Mouse (Mus musculus) neural tube, embryonic 15.5 days (tissue): Measurements from ENCODE around the gene Nphp4. TPM values are rescaled to one million over a fixed set of nuclear protein-coding genes. Genes with fewer than 3 reads are reported as not detected.

Source experiments
- ATAC-seq: fragments of 200-750 bp; cut with Nextera tagmentation; 2 replicates; pipeline ENCODE4 v1.8.0; 2017; ENCODE audit warnings: mild to moderate bottlenecking, moderate TSS enrichment, moderate library complexity; ENCODE audit not compliant: low FRiP score
- H3K27ac ChIP-seq: fragments of 300-500 bp; sonication (generic); replicated peaks from 2 replicates; pipeline ENCODE4 v1.5.1; 2015; ENCODE audit warnings: mild to moderate bottlenecking, inconsistent platforms
- H3K27me3 ChIP-seq: fragments of 300-500 bp; sonication (generic); replicated peaks from 2 replicates; pipeline ENCODE4 v1.6.1; 2015; ENCODE audit warnings: inconsistent platforms
- H3K36me3 ChIP-seq: fragments of 300-500 bp; sonication (generic); 2 replicates; pipeline ENCODE4 v1.6.1; 2015; ENCODE audit warnings: inconsistent platforms
- H3K4me1 ChIP-seq: fragments of 300-500 bp; sonication (generic); 2 replicates; pipeline ENCODE4 v1.6.1; 2015; ENCODE audit warnings: inconsistent platforms
- H3K4me2 ChIP-seq: fragments of 300-500 bp; sonication (generic); 2 replicates; pipeline ENCODE4 v1.6.1; 2015; ENCODE audit warnings: inconsistent platforms, mild to moderate bottlenecking, moderate library complexity
- H3K4me3 ChIP-seq: fragments of 300-500 bp; sonication (generic); replicated peaks from 2 replicates; pipeline ENCODE4 v1.5.1; 2015; ENCODE audit warnings: mild to moderate bottlenecking, inconsistent platforms
- H3K9ac ChIP-seq: fragments of 300-500 bp; sonication (generic); replicated peaks from 2 replicates; pipeline ENCODE4 v1.6.1; 2015; ENCODE audit warnings: mild to moderate bottlenecking, inconsistent platforms
- H3K9me3 ChIP-seq: fragments of 300-500 bp; sonication (generic); replicated peaks from 2 replicates; pipeline ENCODE4 v1.6.1; 2016; ENCODE audit warnings: inconsistent platforms
- WGBS: fragments of 180-500 bp; shearing (Covaris S2); methylation state at CpG from one replicate; pipeline ENCODE4 v1.1.7; 2015; ENCODE audit warnings: mixed read lengths; 5-methylcytosine and 5-hydroxymethylcytosine counted together
- polyA plus RNA-seq: library from polyadenylated mRNA; unstranded; fragments of >200 nt; fragmentation: Nextera tagmentation; extraction: Ambion mirVana; gene quantifications from 2 replicates; pipeline ENCODE4 v1.2.1, GENCODE M21; 2015

Nphp4 gene
- 4.9 and 5.4 TPM in 2 replicates for polyA plus RNA-seq

DNA sequence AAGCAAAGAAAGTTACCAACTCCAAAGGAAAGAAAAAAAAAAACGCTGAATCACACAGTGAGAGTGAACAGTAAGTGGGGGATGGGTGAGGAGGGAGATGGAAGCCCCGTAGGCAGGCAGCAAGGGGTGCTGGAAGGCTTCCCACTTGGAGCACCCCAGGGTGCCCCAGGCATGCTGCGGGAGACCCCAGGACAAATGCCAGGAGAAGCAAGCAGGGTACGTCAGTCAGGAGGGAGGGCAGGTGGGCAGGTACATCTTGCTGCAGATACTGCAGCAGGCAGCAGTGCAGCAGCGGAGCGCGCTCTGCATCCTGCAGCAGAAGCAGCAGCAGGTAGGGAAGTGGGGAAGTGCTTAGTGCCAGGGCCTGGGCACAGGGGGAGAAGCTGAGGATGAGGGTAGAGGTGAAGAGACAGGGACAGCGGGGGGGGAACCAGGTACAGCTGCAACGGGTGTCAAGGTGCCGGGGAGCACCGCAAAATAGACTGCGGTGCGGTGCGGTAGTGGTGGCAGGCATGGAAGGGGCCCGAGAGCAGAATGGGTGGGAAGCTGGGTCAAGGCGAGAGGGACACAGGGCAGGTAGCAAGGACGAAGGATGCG lies at the start of gene Nphp4:
Gene Nphp4, plus strand, starts transcription at position 280 of the 597 bp plus-strand sequence.
- Histone ChIP-seq H3K4me3 (peak within 1 kb of the TSS; percentile 86), H3K27ac (peak within 1 kb of the TSS; percentile 94), H3K27me3 (no peaks in the 10 kb centered on the region), H3K9me3 (0 out of 2 replicates have a peak, but pooled peaks cover 3% of the 10 kb centered on the region), H3K9ac (peak within 1 kb of the TSS; percentile 88), H3K36me3 (no peaks in the 10 kb centered on the region), H3K4me1 (peaks cover 33% of the 10 kb centered on the region), H3K4me2 (peak within 1 kb of the TSS; percentile 85)
- no peak for ATAC-seq
- WGBS: 2% methylated on average over 18 of the region's 18 CpGs

DNA sequence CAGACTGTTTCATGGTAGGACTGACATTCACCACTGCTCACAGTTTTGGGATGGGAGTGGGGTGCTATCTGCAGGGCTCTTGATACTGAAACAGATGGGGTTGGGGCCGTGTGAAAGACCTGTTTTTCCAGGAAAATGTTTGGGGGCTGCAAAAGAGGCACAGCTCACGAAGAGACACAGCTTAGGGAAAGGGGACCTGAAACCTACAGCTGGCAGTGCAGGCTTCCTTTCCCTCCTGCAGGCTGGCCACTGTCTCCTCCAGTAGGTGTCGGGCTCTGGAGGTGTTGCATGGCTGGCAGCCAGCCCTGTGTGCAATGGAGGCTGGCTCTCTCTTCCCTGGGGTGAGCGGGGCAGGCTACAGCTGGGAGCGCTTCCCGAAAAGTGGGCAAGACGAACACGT lies 48.2 kb upstream of the Nphp4 start:
- H3K27ac ChIP-seq: 0 out of 2 replicates have a peak overlapping the region, but pooled peaks have one; percentile 13
- peaks cover 9% of the 10 kb centered on the region; the same call in 1 of the 2 replicates for H3K4me1 ChIP-seq
- H3K9me3 ChIP-seq: no peaks in the 10 kb centered on the region
- H3K9ac ChIP-seq: 0 out of 2 replicates have a peak overlapping the region, but pooled peaks have one; percentile 5
- no peaks in the 10 kb centered on the region; the same call in 1 of the 2 replicates for H3K27me3 ChIP-seq
- no peak overlapping the region for H3K4me3 ChIP-seq
- H3K4me2 ChIP-seq: no peak overlapping the region
- H3K36me3 ChIP-seq: no peaks in the 10 kb centered on the region
- ATAC-seq: no peak
- WGBS: 60% methylated on average over 8 of the region's 8 CpGs

DNA sequence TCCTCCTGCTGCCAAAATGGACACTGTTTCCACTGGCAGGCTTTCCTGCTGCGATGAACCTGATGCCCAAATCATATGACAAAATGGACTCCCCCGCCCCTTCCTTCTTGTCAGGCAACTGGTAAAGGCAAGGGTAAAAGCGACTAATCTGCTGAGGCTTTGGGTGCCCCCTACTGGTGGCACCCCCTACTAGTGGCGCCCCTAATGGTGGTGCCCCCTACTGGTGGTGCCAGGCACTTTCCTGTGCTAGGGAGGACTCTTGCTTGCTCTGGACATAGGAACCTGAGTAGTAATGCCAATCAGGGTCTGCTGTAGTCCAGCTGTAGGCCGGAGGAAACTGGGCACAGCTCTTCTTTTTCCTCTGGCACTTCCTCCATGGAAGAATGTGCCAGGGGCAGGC lies 44.2 kb upstream of the Nphp4 start:
- H3K36me3 ChIP-seq: no peaks in the 10 kb centered on the region
- H3K27ac ChIP-seq: no peak overlapping the region
- H3K4me2 ChIP-seq: no peak overlapping the region
- no peak overlapping the region for H3K9ac ChIP-seq
- no peaks in the 10 kb centered on the region; the same call in 1 of the 2 replicates for H3K27me3 ChIP-seq
- no peak for ATAC-seq
- peaks cover 18% of the 10 kb centered on the region for H3K4me1 ChIP-seq
- WGBS: 61% methylated on average over 5 of the region's 5 CpGs
- H3K4me3 ChIP-seq: no peak overlapping the region
- H3K9me3 ChIP-seq: no peaks in the 10 kb centered on the region

DNA sequence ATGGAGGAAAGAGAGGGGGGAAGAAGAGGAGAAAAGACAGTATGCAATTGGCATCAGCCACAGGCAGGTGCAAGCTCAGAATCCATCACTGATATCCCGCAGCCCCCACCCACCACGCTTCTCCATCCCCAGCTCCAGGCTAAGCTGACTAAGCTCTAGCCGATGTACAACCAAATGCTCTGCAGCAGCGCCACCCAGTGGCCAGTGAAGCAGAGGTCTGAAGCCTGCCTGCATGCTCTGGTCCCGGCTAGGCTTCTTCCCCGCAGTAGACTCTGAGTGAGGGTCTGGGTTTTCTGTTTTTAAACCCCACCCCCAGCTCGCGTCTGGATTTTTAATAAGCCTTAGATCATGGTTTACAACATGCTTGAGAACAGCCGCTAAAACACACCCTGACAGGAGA lies 41.7 kb upstream of the Nphp4 start:
- Histone ChIP-seq H3K4me1 (peaks cover 9% of the 10 kb centered on the region), H3K27me3 (no peaks in the 10 kb centered on the region; the same call in 1 of the 2 replicates), H3K4me3 (peak overlapping the region; percentile 29), H3K36me3 (no peaks in the 10 kb centered on the region), H3K9me3 (no peaks in the 10 kb centered on the region), H3K9ac (peak overlapping the region; percentile 40), H3K27ac (peak overlapping the region; percentile 37; the same call in 1 of the 2 replicates), H3K4me2 (peak overlapping the region; percentile 59)
- ATAC-seq: peak; percentile 94
- 1% methylated on average over 9 of the region's 9 CpGs for WGBS

DNA sequence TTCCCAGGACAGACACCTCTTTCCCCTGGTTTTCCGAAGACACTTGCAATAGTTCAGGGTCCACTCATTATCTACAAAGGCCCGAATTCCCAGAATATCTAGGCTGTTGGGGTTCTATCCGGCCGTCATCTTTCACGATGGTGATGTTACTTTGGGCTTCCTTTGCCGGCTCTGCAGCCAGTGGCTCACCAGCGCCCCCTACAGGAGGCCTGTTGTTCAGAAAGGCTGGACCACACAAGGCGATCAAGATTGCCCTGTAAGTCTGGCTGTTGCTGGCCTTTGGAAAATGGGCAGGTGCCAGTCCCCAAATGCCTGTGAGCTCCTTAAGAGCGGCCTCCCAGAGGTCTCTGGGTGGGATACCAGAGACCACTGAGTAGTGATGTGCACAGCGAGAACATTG lies 41.3 kb upstream of the Nphp4 start:
- no peaks in the 10 kb centered on the region; the same call in 1 of the 2 replicates for H3K27me3 ChIP-seq
- H3K9me3 ChIP-seq: no peaks in the 10 kb centered on the region
- ATAC-seq: peak; percentile 81; the same call in 1 of the 2 replicates
- peaks cover 9% of the 10 kb centered on the region for H3K4me1 ChIP-seq
- peak overlapping the region; percentile 37; the same call in 1 of the 2 replicates for H3K27ac ChIP-seq
- H3K36me3 ChIP-seq: no peaks in the 10 kb centered on the region
- 11% methylated on average over 10 of the region's 10 CpGs for WGBS
- H3K4me3 ChIP-seq: peak overlapping the region; percentile 29
- peak overlapping the region; percentile 59 for H3K4me2 ChIP-seq
- H3K9ac ChIP-seq: peak overlapping the region; percentile 40

DNA sequence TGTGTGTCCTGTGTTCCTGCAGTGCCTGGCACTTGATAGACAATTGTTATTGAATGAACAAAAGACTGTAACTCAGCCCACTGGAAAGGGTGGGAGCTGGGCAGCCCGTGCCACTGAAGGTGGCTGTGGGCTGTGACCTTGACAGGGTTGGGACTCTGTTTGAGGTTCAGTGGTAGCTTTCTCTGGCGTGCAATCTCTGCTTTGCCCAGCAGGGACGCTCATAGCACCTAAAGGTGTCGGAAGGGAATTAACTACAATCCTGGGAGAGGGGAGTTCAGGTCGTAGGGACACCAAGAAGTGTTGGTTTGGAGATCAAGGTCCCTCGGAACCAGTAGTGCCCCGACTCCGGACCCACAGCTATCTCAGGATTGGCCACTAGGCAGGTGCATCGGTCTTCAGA lies 35.6 kb upstream of the Nphp4 start:
- WGBS: 67% methylated on average over 9 of the region's 9 CpGs
- Histone ChIP-seq H3K9ac (no peak overlapping the region), H3K36me3 (no peaks in the 10 kb centered on the region), H3K27ac (no peak overlapping the region), H3K9me3 (no peaks in the 10 kb centered on the region), H3K27me3 (no peaks in the 10 kb centered on the region), H3K4me1 (no peaks in the 10 kb centered on the region), H3K4me2 (no peak overlapping the region), H3K4me3 (no peak overlapping the region)
- ATAC-seq: no peak

DNA sequence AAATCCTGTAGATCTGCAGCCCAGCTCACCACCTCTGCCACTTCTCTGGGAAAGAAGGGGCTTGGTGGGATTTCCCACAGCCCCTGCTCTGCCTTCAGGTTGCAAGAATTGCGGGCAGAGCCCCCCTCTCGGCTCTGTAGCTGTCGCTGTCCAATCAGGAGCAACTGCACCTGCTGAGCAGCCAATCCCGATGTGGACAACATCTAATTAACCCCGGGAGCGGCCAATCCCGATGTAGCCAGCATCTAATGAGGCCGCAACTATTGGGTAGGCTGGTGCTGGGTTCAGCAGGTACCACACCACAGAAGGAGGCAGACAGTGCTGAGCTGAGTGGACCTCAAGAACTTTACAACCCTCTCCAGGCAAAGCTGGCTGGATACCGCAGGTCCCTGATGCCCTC lies 35.0 kb upstream of the Nphp4 start:
- Histone ChIP-seq H3K4me3 (no peak overlapping the region), H3K27ac (no peak overlapping the region), H3K27me3 (no peaks in the 10 kb centered on the region), H3K36me3 (no peaks in the 10 kb centered on the region), H3K9me3 (no peaks in the 10 kb centered on the region), H3K4me2 (no peak overlapping the region), H3K4me1 (no peaks in the 10 kb centered on the region), H3K9ac (no peak overlapping the region)
- 0 out of 2 replicates have a peak, but pooled peaks have one; percentile 22 for ATAC-seq
- 33% methylated on average over 9 of the region's 9 CpGs for WGBS

DNA sequence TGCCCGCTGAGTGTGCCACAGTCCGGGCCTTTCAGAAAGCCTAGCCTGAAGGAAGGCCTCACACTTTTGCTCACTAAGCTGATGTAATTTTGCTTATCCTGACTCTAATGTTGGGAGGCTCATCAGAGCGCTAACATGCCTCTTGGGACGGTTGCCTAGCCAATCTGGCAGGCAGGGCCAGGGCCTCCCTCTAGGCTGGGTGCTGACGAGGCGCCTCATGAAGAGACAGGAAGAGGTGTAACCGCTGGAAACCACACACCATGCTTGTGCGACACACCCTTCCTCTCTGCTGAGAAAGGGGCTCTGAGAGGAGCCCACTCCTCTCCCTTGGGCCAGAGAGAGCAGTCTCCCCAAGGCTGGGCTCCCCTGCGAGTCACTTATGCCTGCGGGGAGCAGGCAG lies 30.3 kb upstream of the Nphp4 start:
- Histone ChIP-seq H3K9me3 (no peaks in the 10 kb centered on the region), H3K4me2 (no peak overlapping the region), H3K27me3 (no peaks in the 10 kb centered on the region), H3K36me3 (no peaks in the 10 kb centered on the region), H3K9ac (no peak overlapping the region), H3K4me3 (no peak overlapping the region), H3K27ac (no peak overlapping the region), H3K4me1 (no peaks in the 10 kb centered on the region)
- 83% methylated on average over 10 of the region's 10 CpGs for WGBS
- no peak for ATAC-seq

DNA sequence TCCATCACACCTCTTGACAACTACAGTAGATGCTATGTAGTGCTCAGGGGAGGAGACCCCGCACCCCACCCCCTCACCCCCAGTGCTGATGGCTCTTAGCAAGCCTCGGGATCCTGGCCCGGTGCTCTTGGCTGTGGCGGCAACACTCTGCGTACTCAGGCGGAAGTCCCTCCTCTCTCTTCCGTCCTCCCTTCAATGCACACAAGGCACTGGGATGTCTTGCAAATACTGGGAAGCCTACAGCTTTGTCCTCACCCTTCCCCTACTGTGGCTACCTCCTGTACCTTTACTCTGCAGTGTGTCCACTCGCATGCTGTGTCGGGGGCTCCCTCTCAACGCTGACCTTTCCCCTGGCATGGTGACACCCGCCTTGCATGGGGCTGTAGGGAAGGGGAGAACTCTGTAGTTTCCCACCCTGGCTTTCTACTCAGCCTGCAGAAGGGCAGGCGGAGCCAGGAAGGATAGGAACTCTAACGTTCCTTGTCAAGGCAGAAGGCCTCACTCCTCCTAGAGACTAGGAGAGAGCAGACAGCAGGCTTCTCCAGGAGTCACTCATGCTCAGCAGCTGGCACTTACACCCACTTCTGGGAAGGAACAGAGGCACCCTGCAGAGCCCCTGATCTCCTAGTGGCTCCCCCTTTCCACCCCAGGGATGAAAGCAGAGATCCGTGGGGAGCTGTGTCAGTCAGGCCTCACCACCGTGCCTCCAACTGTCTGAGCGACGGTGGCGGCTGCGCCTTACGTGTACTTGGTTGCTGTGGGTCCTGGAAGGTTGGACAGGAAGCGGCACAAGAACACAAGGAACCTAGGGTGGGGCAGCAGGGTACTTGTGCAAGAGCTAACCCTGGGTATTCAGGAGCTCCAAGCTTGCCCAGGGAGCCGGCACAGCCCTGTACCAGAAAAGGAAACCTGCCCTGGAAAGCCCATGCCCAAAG lies 28.5 kb upstream of the Nphp4 start:
- WGBS: 84% methylated on average over 22 of the region's 22 CpGs
- Histone ChIP-seq H3K4me2 (no peak overlapping the region), H3K27ac (no peak overlapping the region), H3K4me1 (no peaks in the 10 kb centered on the region; the same call in 1 of the 2 replicates), H3K9me3 (no peaks in the 10 kb centered on the region), H3K36me3 (no peaks in the 10 kb centered on the region), H3K27me3 (no peaks in the 10 kb centered on the region), H3K4me3 (no peak overlapping the region), H3K9ac (no peak overlapping the region)
- no peak for ATAC-seq

DNA sequence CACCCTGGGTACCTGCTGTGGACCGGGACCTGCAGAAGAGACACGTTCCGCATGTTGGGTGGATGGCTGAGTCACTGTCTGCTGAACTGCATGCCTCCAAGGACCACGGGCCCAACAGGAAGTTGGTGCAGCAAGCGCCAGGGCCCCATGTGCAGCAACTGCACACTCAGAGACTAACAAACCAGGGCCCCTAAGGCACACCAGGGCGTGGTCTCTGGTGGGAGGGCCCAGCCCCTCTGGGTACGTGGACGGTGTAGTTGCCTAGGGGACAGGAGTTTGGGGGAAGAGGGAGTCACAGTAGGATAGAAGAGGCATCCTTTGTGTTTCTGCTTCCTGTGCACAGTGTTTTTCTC lies 27.9 kb upstream of the Nphp4 start:
- no peak overlapping the region for H3K9ac ChIP-seq
- no peak overlapping the region for H3K4me2 ChIP-seq
- no peak overlapping the region for H3K27ac ChIP-seq
- no peak overlapping the region for H3K4me3 ChIP-seq
- H3K9me3 ChIP-seq: no peaks in the 10 kb centered on the region
- ATAC-seq: no peak
- 68% methylated on average over 8 of the region's 8 CpGs for WGBS
- peaks cover 3% of the 10 kb centered on the region; the same call in 1 of the 2 replicates for H3K4me1 ChIP-seq
- H3K36me3 ChIP-seq: no peaks in the 10 kb centered on the region
- H3K27me3 ChIP-seq: no peaks in the 10 kb centered on the region

DNA sequence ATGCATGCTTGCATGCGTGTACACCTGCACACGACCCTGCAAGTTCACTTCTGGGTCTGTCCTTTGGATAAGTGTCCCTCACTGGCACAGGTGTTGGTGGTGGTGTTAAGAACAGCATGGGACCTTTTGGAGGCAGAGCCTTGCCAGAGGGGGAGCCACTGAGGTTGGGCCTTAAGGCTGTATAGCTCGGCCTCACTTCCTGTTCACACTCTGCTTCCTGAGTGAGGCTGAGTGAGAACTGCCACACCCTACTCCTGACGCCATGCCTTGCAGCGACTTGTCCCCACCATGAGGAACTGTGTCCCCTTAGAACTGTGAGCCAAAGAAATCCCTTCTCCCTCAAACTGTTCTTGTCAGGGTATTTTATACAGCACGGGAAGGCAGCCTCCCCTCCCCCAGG lies 25.1 kb upstream of the Nphp4 start:
- no peak for ATAC-seq
- Histone ChIP-seq H3K4me3 (no peak overlapping the region), H3K27me3 (no peaks in the 10 kb centered on the region), H3K4me1 (peaks cover 11% of the 10 kb centered on the region), H3K36me3 (no peaks in the 10 kb centered on the region), H3K9me3 (no peaks in the 10 kb centered on the region), H3K4me2 (no peak overlapping the region), H3K9ac (no peak overlapping the region), H3K27ac (no peak overlapping the region)
- 87% methylated on average over 6 of the region's 6 CpGs for WGBS
